Mouse (Mus musculus) ES-E14 (cell line): ENCODE measurements around the gene Rnf128. TPM values are rescaled to one million over a fixed set of nuclear protein-coding genes. Genes with fewer than 3 reads are reported as not detected.
A peak's percentile ranks its signal among the peaks of the same experiment; 100 is the strongest.

Experiments used
- DNase-seq: peaks from one replicate; pipeline ENCODE4 v3.0.0-alpha.2; 2013; ENCODE audit warnings: low read depth, low spot score
- H3K27ac ChIP-seq: 2 replicates; pipeline ENCODE4 v1.5.1; 2012; ENCODE audit warnings: low read depth, mild to moderate bottlenecking, low read length, moderate library complexity, mixed read lengths; ENCODE audit not compliant: poor library complexity, insufficient read depth, severe bottlenecking
- H3K36me3 ChIP-seq: 2 replicates; pipeline ENCODE4 v1.6.1; 2012; ENCODE audit warnings: mild to moderate bottlenecking, low read length, moderate library complexity, mixed read lengths; ENCODE audit not compliant: control insufficient read depth, poor library complexity, insufficient read depth, severe bottlenecking
- H3K4me1 ChIP-seq, 2 experiments: fragments of 150-350 bp in 1 of 2; sonication (generic) in 1 of 2; 2 replicates each; pipeline ENCODE4 v1.6.1; 2012; ENCODE audit warnings: low read length in 2 of 2, mild to moderate bottlenecking in 1 of 2, mixed read lengths in 1 of 2; ENCODE audit not compliant: control insufficient read depth in 2 of 2, insufficient read depth in 2 of 2, poor library complexity in 1 of 2
- H3K4me3 ChIP-seq, 2 experiments: fragments of 150-350 bp in 1 of 2; sonication (generic) in 1 of 2; 2 replicates each; pipeline ENCODE4 v1.5.1; 2012; ENCODE audit warnings: low read length in 2 of 2, low read depth in 1 of 2, mild to moderate bottlenecking in 1 of 2, mixed read lengths in 1 of 2; ENCODE audit not compliant: insufficient read depth in 1 of 2, poor library complexity in 1 of 2, severe bottlenecking in 1 of 2
- H3K9ac ChIP-seq: 2 replicates; pipeline ENCODE4 v1.6.1; 2012; ENCODE audit warnings: low read depth, mild to moderate bottlenecking, low read length, mixed read lengths; ENCODE audit not compliant: poor library complexity, insufficient read depth, severe bottlenecking
- H3K9me3 ChIP-seq: fragments of 150-350 bp; sonication (generic); 2 replicates; pipeline ENCODE4 v1.6.1; 2012; ENCODE audit warnings: low read depth, mild to moderate bottlenecking, low read length; ENCODE audit not compliant: control insufficient read depth, insufficient read depth
- CHD2 ChIP-seq: IDR thresholded peaks from 2 replicates; pipeline ENCODE4 v1.6.1; 2014; ENCODE audit warnings: mild to moderate bottlenecking, low read depth, low read length, inconsistent platforms
- HCFC1 ChIP-seq: IDR thresholded peaks from 2 replicates; pipeline ENCODE4 v1.6.1; 2012; ENCODE audit warnings: low read length, inconsistent platforms, borderline replicate concordance; ENCODE audit not compliant: insufficient read depth
- MAFK ChIP-seq: IDR thresholded peaks from 2 replicates; pipeline ENCODE4 v1.6.1; 2014; ENCODE audit warnings: mild to moderate bottlenecking, low read depth, low read length, inconsistent platforms; ENCODE audit not compliant: insufficient read depth
- ZC3H11A ChIP-seq: IDR thresholded peaks from 2 replicates; pipeline ENCODE4 v1.6.1; 2012; ENCODE audit warnings: low read depth, mild to moderate bottlenecking, inconsistent platforms, low read length, borderline replicate concordance
- ZNF384 ChIP-seq: IDR thresholded peaks from 2 replicates; pipeline ENCODE4 v1.6.1; 2012; ENCODE audit warnings: low read depth, low read length, inconsistent platforms
- in situ Hi-C, 2 experiments: fragments of 600-800 bp; cut with MboI; formaldehyde crosslinking; loops; one replicate each; pipeline ENCODE4 v1.15.1; 2025; ENCODE audit warnings: low sequenced_read_pairs in 2 of 2, inconsistent platforms in 1 of 2; ENCODE audit not compliant: unreplicated experiment in 2 of 2
- total RNA-seq: library from RNA; depleted of rRNA; stranded (reverse); fragments of 300-350 nt; gene quantifications from 2 replicates; pipeline ENCODE4 v1.2.3, GENCODE M21; 2012

Gene Rnf128
- total RNA-seq, 1 experiment: 42.1 TPM

GRCm38 (mm10) chrX:139610033-139610764 lies 47.1 kb downstream of the Rnf128 start:
- Histone ChIP-seq H3K4me3 (peak overlapping the region; percentile 67 to 86), H3K9me3 (no peaks in the 10 kb centered on the region), H3K27ac (peak overlapping the region; percentile 43; the same call in 1 of the 2 replicates), H3K4me1 (no peaks in the 10 kb centered on the region), H3K36me3 (no peaks in the 10 kb centered on the region), H3K9ac (peak overlapping the region; percentile 92)
- no peak for TF ChIP-seq ZNF384
- no peak for TF ChIP-seq CHD2
- TF ChIP-seq MAFK: no peak
- no peak for TF ChIP-seq ZC3H11A
- no peak for TF ChIP-seq HCFC1
- peak; percentile 63 for DNase-seq
- in situ Hi-C loops: no loop called here

- in situ Hi-C loops: no loop called here
- Histone ChIP-seq H3K9me3 (no peaks in the 10 kb centered on the region), H3K36me3 (no peaks in the 10 kb centered on the region), H3K9ac (peak overlapping the region; percentile 92), H3K4me3 (peak overlapping the region; percentile 67 to 86), H3K27ac (no peak overlapping the region), H3K4me1 (no peaks in the 10 kb centered on the region)
- DNase-seq: no peak
- no peak for TF ChIP-seq ZC3H11A
- no peak for TF ChIP-seq MAFK
These were observed 47.7 kb downstream of the Rnf128 start for GRCm38 (mm10) chrX:139610765-139611300.

GRCm38 (mm10) chrX:139614761-139615160 lies 51.6 kb downstream of the Rnf128 start:
- Histone ChIP-seq H3K4me1 (no peaks in the 10 kb centered on the region), H3K4me3 (no peak overlapping the region), H3K36me3 (no peaks in the 10 kb centered on the region), H3K9me3 (no peaks in the 10 kb centered on the region), H3K9ac (no peak overlapping the region), H3K27ac (no peak overlapping the region)
- no peak for DNase-seq
- TF ChIP-seq MAFK (no peak), ZC3H11A (no peak), ZNF384 (no peak), CHD2 (no peak), HCFC1 (no peak)
- in situ Hi-C loops: no loop called here

GRCm38 (mm10) chrX:139622071-139622470 lies 59.0 kb downstream of the Rnf128 start:
- no peak overlapping the region for H3K27ac ChIP-seq
- no peak for DNase-seq
- in situ Hi-C loops: no loop called here
- H3K4me3 ChIP-seq: no peak overlapping the region
- no peaks in the 10 kb centered on the region for H3K4me1 ChIP-seq
- TF ChIP-seq MAFK: no peak
- TF ChIP-seq CHD2: no peak
- H3K36me3 ChIP-seq: no peaks in the 10 kb centered on the region
- no peaks in the 10 kb centered on the region for H3K9me3 ChIP-seq
- no peak overlapping the region for H3K9ac ChIP-seq

GRCm38 (mm10) chrX:139634758-139635157 lies 71.6 kb downstream of the Rnf128 start:
- Histone ChIP-seq H3K36me3 (no peaks in the 10 kb centered on the region), H3K27ac (no peak overlapping the region), H3K9ac (no peak overlapping the region), H3K4me3 (no peak overlapping the region), H3K9me3 (no peaks in the 10 kb centered on the region), H3K4me1 (no peaks in the 10 kb centered on the region)
- DNase-seq: no peak
- TF ChIP-seq CHD2 (no peak), HCFC1 (no peak), ZC3H11A (no peak), MAFK (no peak), ZNF384 (no peak)
- in situ Hi-C loops: no loop called here
